Mouse (Mus musculus) kidney, postnatal 36 days (tissue): ENCODE results near the gene Krt16.

Source experiments
- DNase-seq, 2 experiments: peaks; one replicate each; pipeline ENCODE4 v3.0.0; 2021 to 2022; ENCODE audit warnings: mixed read lengths in 2 of 2

The Krt16 gene

GRCm38 (mm10) chr11:100248852-100249465, at the start of gene Krt16:
Gene Krt16 (minus strand): TSS chr11:100248902.
- DNase-seq, result no peak

GRCm38 (mm10) chr11:100297801-100298200, 49.1 kb upstream of the Krt16 start:
- DNase-seq, result peak in 1 of 2 experiments; percentile 48

- DNase-seq, result peak; percentile 72 to 93
These were observed 46.6 kb upstream of the Krt16 start for GRCm38 (mm10) chr11:100295308-100295707.

GRCm38 (mm10) chr11:100292884-100293283, 44.2 kb upstream of the Krt16 start:
- no peak for DNase-seq

- DNase-seq, result no peak
These were observed 41.5 kb upstream of the Krt16 start for GRCm38 (mm10) chr11:100290235-100290634.

- DNase-seq, result no peak
These were observed 40.2 kb upstream of the Krt16 start for GRCm38 (mm10) chr11:100288942-100289341.

GRCm38 (mm10) chr11:100287024-100287423, 38.3 kb upstream of the Krt16 start:
- peak in 1 of 2 experiments; percentile 13 for DNase-seq

GRCm38 (mm10) chr11:100284988-100285387, 36.3 kb upstream of the Krt16 start:
- no peak for DNase-seq

- peak; percentile 75 to 94 for DNase-seq
These were observed 33.8 kb upstream of the Krt16 start for GRCm38 (mm10) chr11:100282549-100282948.

- peak; percentile 79 to 93 for DNase-seq
These were observed 33.2 kb upstream of the Krt16 start for GRCm38 (mm10) chr11:100281596-100282544.

GRCm38 (mm10) chr11:100278759-100279158, 30.1 kb upstream of the Krt16 start:
- DNase-seq, result no peak

- no peak for DNase-seq
These were observed 29.2 kb upstream of the Krt16 start for GRCm38 (mm10) chr11:100277726-100278480.

GRCm38 (mm10) chr11:100275466-100275865, 26.8 kb upstream of the Krt16 start:
- DNase-seq, result no peak

- DNase-seq, result no peak
These were observed 26.0 kb upstream of the Krt16 start for GRCm38 (mm10) chr11:100274719-100275118.

GRCm38 (mm10) chr11:100271878-100272277, 23.2 kb upstream of the Krt16 start:
- DNase-seq, result no peak

- DNase-seq, result no peak
These were observed 21.2 kb upstream of the Krt16 start, which contains the start of gene Krt42 for GRCm38 (mm10) chr11:100269821-100270332. Gene Krt42 (minus strand): TSS chr11:100269871.

- no peak for DNase-seq
These were observed 13.6 kb upstream of the Krt16 start for GRCm38 (mm10) chr11:100262058-100262980.

- no peak for DNase-seq
These were observed 12.5 kb upstream of the Krt16 start for GRCm38 (mm10) chr11:100261235-100261605.

- DNase-seq, result no peak
These were observed 12.0 kb upstream of the Krt16 start, which contains the start of gene Krt17 for GRCm38 (mm10) chr11:100260514-100261234. Gene Krt17 (minus strand): TSS chr11:100261029.

GRCm38 (mm10) chr11:100259079-100259478, 10.4 kb upstream of the Krt16 start:
- no peak for DNase-seq

GRCm38 (mm10) chr11:100257967-100258366, 9.3 kb upstream of the Krt16 start:
- no peak for DNase-seq
